Mouse (Mus musculus) ES-E14 (cell line): ENCODE results near the gene Slc25a33.

ENCODE experiments used
- CHD2 ChIP-seq: IDR thresholded peaks from 2 replicates; pipeline ENCODE4 v1.6.1; 2014; ENCODE audit warnings: mild to moderate bottlenecking, low read depth, low read length, inconsistent platforms
- MAFK ChIP-seq: IDR thresholded peaks from 2 replicates; pipeline ENCODE4 v1.6.1; 2014; ENCODE audit warnings: mild to moderate bottlenecking, low read depth, low read length, inconsistent platforms; ENCODE audit not compliant: insufficient read depth
- ZC3H11A ChIP-seq: IDR thresholded peaks from 2 replicates; pipeline ENCODE4 v1.6.1; 2012; ENCODE audit warnings: low read depth, mild to moderate bottlenecking, inconsistent platforms, low read length, borderline replicate concordance
- ZNF384 ChIP-seq: IDR thresholded peaks from 2 replicates; pipeline ENCODE4 v1.6.1; 2012; ENCODE audit warnings: low read depth, low read length, inconsistent platforms

GRCm38 (mm10) chr4:149698197-149698821 is 75.8 kb downstream of the Slc25a33 start:
- TF ChIP-seq ZNF384 = no peak
- TF ChIP-seq ZC3H11A = no peak
- TF ChIP-seq MAFK = no peak
- no peak for TF ChIP-seq CHD2
